Mouse (Mus musculus): ENCODE data around the gene Elavl3.

- TF ChIP-seq TAL1 (IDR thresholded peaks at IDR 0.05; ENCODE audit: low read length) (no peak), GATA1 (IDR thresholded peaks at IDR 0.05; ENCODE audit: low read length) (peak; percentile 64)
Measured at GRCm38 (mm10) chr9:22087034-22087618, 35.3 kb upstream of the Elavl3 start.
